Mouse (Mus musculus): ENCODE data around the gene Cacna1d. TPM values are rescaled to one million over a fixed set of nuclear protein-coding genes. Genes with fewer than 3 reads are reported as not detected.

Cacna1d gene
- polyA plus RNA-seq, 1 experiment from 2014 or later: 1.2 TPM

DNA sequence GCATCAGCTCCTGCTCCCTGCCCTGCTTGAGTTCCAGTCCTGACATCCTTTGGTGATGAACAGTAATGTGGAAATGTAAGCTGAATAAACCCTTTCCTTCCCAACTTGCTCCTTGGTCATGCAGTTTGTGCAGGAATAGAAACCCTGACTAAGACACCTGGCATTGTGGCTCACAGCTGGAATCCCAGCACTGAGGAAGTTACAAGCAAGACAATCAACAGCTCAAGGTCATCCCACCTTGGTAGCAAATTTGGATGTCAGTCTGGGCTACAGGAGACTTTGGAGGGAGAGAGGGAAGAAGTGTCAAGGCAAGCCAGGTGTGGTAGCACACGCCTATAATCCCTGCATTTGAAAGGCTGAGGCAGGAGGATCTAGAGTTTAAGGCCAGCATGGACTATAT is 159.4 kb downstream of the Cacna1d start:
- no peak for DNase-seq (ENCODE audit: low spot score)

DNA sequence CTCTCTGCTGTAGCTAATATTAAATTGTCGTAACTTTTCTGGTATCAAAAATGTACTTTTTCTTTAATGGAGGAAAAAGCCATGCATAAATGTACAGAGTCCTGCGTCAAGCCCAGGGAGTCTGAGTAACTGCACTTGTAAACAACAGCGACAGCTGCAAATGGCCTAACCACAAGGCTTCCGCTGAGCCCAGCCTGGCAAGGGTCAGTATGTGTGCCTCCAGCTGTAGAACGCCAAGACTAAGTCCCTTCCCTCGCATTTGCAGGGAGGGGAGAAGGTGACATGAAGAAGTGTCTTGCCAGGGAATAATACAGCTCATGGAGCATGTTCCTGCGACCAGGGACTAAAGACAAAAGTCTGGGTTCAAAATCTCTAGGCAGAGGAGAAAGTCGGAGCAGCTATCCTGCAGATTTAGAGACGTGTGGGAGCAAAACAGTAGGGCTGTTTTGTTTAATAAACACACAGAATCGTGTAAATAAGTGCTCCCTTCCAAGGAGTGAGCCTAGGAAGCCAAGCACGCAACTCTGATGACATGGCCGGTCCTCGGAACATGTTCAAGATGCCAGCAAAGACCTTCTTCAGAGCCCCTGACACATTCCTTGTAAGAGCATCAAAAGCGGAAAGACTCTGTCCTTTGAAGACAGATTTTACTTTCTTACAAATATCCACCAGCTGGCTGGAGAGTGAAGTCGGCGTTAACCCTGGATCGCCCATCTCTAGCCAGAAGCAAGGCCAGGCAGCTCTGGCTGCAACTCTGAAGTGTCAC is 160.7 kb downstream of the Cacna1d start:
- Histone ChIP-seq H3K4me3 (no peak overlapping the region), H3K36me3 (no peaks in the 10 kb centered on the region), H3K4me1 (replicated peaks) (peaks cover 21% of the 10 kb centered on the region), H3K27me3 (ENCODE audit: insufficient read depth, poor library complexity, severe bottlenecking) (no peaks in the 10 kb centered on the region), H3K27ac (no peak overlapping the region), H3K9me3 (no peaks in the 10 kb centered on the region)
- DNase-seq (ENCODE audit: low spot score): no peak
- WGBS: 87% methylated on average over 17 of the region's 17 CpGs

More for the DNA sequence above, 159.4 kb downstream of the Cacna1d start:
- H3K36me3 ChIP-seq: no peaks in the 10 kb centered on the region
- no peaks in the 10 kb centered on the region for H3K27me3 ChIP-seq (ENCODE audit: insufficient read depth, poor library complexity, severe bottlenecking)
- H3K9me3 ChIP-seq: no peaks in the 10 kb centered on the region
- H3K4me1 ChIP-seq (replicated peaks): peaks cover 10% of the 10 kb centered on the region
- 88% methylated on average over 1 of the region's 1 CpGs for WGBS
- no peak overlapping the region for H3K27ac ChIP-seq
- H3K4me3 ChIP-seq: no peak overlapping the region

DNA sequence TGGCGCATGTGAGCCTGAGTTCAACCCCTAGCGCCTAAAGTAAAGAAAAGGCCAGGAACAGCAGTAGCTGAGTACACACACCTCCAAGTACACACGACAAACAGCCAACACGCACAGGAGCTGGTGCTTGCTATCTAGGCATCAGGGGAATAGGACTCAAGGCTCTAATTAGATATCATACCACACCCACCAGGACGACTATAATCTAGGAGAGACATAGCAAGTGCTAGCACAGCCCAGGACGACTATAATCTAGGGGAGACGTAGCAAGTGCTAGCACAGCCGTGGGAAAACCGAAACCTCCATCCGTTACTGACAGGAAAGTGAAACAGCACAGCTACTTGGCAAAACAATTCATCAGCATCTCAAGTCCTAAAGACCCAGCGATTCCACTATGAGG is 162.1 kb downstream of the Cacna1d start:
- Histone ChIP-seq H3K36me3 (no peaks in the 10 kb centered on the region), H3K4me1 (replicated peaks) (peaks cover 21% of the 10 kb centered on the region), H3K27me3 (ENCODE audit: insufficient read depth, poor library complexity, severe bottlenecking) (no peaks in the 10 kb centered on the region), H3K9me3 (no peaks in the 10 kb centered on the region), H3K4me3 (no peak overlapping the region), H3K27ac (no peak overlapping the region)
- WGBS: 84% methylated on average over 11 of the region's 11 CpGs
- DNase-seq (ENCODE audit: low spot score): no peak

DNA sequence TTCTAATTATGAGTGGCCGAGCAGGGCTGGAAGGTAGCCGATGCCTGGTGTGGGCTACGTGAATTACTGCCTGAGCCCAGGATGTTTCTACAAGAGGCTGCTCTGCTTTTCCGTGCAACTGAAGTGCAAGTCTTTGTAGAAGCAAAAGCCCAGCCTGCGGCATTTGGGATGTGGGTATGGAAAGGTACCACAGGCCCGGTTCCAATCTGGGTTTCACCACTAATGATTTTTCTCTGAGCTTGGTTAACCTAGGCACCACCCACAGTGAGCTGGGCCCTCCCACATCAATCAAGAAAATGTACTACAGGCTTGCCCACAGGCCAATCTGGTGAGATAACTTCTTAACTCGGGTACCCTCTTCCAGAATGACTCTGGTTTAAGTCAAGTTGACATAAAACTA is 163.8 kb downstream of the Cacna1d start:
- H3K27me3 ChIP-seq (ENCODE audit: insufficient read depth, poor library complexity, severe bottlenecking): no peaks in the 10 kb centered on the region
- peak overlapping the region; percentile 5; the same call in 1 of the 2 replicates for H3K27ac ChIP-seq
- DNase-seq (ENCODE audit: low spot score): no peak
- H3K9me3 ChIP-seq: no peaks in the 10 kb centered on the region
- 51% methylated on average over 7 of the region's 7 CpGs for WGBS
- H3K36me3 ChIP-seq: no peaks in the 10 kb centered on the region
- peaks cover 21% of the 10 kb centered on the region for H3K4me1 ChIP-seq (replicated peaks)
- no peak overlapping the region for H3K4me3 ChIP-seq

DNA sequence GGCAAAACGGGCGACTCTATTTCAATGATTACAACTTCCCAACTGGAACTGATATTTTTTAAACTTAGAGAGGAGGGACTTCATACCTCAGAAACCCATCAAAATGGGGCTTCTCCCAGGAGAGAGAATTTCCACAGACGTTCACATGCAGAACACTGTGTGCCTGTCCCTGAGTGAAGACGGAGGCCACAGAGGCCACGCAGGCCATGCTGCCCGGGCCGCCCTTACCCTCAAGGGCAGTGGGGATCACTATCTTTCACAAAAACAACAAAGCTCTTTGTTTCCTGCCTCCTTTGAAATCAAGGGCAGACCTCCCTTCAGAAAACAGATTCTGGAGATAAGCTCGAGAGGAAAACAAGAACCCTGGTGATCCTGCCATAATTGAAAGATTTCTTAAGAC is 164.2 kb downstream of the Cacna1d start:
- Histone ChIP-seq H3K27ac (0 out of 2 replicates have a peak overlapping the region, but pooled peaks have one; percentile 9), H3K27me3 (ENCODE audit: insufficient read depth, poor library complexity, severe bottlenecking) (no peaks in the 10 kb centered on the region), H3K4me1 (replicated peaks) (peaks cover 21% of the 10 kb centered on the region), H3K36me3 (no peaks in the 10 kb centered on the region), H3K4me3 (no peak overlapping the region), H3K9me3 (no peaks in the 10 kb centered on the region)
- WGBS: 32% methylated on average over 8 of the region's 8 CpGs
- DNase-seq (ENCODE audit: low spot score): peak; percentile 13

DNA sequence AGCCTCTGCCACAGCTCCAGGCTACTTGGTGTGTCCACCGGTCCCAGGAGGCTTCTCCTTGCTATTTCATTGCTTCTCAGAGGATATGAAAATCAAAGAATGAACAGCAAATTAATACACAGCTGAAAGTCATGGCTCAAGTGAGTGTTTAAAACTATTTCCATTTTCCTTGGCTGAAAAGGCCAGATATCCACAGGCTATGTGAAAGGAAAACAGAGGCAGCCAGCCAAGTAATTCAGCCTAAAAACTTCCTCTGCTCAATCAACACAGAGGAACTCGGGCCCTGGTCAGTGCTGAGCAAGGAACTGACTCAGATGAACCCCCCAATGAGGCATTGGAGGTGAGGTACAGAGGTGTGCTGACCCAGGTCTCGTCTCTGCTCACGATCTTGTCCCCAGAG is 165.0 kb downstream of the Cacna1d start:
- H3K27ac ChIP-seq: peak overlapping the region; percentile 4; the same call in 1 of the 2 replicates
- no peaks in the 10 kb centered on the region for H3K9me3 ChIP-seq
- no peak overlapping the region for H3K4me3 ChIP-seq
- WGBS: 71% methylated on average over 4 of the region's 4 CpGs
- DNase-seq (ENCODE audit: low spot score): no peak
- no peaks in the 10 kb centered on the region for H3K27me3 ChIP-seq (ENCODE audit: insufficient read depth, poor library complexity, severe bottlenecking)
- H3K4me1 ChIP-seq (replicated peaks): peaks cover 21% of the 10 kb centered on the region
- H3K36me3 ChIP-seq: no peaks in the 10 kb centered on the region

DNA sequence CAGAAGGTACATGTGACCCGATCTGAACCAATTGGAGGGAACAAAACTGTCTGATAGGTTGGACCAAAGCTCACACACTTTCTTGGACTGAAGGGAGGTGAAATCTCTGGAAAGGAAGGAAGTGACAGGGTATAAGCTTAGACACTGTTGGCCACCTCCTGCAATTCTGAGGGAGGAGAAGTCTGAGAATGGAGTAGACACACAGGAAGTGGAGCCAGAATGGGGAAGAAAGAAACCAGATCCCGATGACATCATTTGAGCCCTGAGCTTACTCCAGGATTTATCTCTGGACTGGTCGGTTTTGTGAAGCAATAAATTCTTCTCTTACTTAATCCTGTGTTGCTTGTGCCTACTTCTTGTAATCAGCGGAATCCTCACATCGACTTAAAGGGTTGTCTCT is 166.3 kb downstream of the Cacna1d start:
- Histone ChIP-seq H3K4me3 (no peak overlapping the region), H3K9me3 (no peaks in the 10 kb centered on the region), H3K4me1 (replicated peaks) (peaks cover 21% of the 10 kb centered on the region), H3K27ac (no peak overlapping the region), H3K27me3 (ENCODE audit: insufficient read depth, poor library complexity, severe bottlenecking) (no peaks in the 10 kb centered on the region), H3K36me3 (no peaks in the 10 kb centered on the region)
- WGBS: 92% methylated on average over 5 of the region's 5 CpGs
- no peak for DNase-seq (ENCODE audit: low spot score)

DNA sequence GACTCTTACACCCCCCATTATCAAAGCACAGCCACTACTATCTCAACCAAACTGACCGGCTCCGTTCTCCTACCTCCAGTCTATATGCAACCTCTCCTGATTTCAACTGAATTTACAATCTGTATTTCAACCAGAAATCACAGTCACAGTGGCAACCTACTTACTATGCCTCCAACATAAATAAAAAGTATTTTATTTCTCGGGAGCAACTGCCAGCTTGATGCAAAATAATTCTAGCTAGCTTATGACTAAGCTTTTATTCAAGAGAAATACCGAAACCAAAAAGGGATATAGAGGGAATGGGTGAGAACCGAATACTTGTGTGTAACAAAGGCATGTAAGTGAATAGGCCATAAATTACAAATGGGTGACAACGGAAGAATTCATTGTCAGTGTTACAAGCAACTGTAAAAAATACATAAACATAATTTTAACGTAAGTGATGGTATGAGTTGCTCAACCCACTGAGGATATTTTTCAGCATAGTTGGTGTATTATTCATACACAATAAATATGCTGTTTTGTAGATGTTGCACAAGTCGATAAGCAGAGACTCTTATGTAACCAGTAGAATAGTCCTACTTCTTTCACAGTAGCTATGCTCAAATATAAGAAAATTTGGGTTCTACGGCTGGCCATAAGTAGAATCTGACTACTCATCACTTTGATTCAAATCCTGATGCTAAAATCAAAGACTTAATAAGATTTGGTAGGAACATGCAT is 172.4 kb downstream of the Cacna1d start:
- no peaks in the 10 kb centered on the region; the same call in 1 of the 2 replicates for H3K4me1 ChIP-seq (replicated peaks)
- no peaks in the 10 kb centered on the region for H3K27me3 ChIP-seq (ENCODE audit: insufficient read depth, poor library complexity, severe bottlenecking)
- DNase-seq (ENCODE audit: low spot score): no peak
- 93% methylated on average over 9 of the region's 9 CpGs for WGBS
- no peak overlapping the region for H3K4me3 ChIP-seq
- no peaks in the 10 kb centered on the region for H3K36me3 ChIP-seq
- H3K9me3 ChIP-seq: no peaks in the 10 kb centered on the region
- no peak overlapping the region for H3K27ac ChIP-seq

DNA sequence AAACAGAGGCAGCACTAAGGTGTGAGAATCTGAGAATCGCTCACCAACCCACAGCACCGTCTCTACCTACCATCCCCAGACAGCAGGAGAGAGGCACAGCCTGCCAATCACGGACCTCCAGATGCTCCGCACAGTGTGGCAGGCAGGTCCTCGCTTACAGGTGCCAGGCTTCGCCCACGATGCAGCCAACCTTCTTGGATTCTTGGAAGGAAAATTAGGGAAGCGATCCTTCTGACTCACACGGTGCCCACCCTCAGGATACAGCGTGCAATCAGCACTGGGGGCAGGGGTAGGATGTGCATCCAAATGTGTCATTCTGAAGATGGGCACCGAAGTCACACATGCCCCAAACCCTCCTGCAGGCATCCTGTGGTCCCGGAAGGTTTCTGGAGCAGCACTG is 173.0 kb downstream of the Cacna1d start:
- Histone ChIP-seq H3K4me1 (replicated peaks) (no peaks in the 10 kb centered on the region; the same call in 1 of the 2 replicates), H3K27me3 (ENCODE audit: insufficient read depth, poor library complexity, severe bottlenecking) (no peaks in the 10 kb centered on the region)
- WGBS: 92% methylated on average over 12 of the region's 12 CpGs

DNA sequence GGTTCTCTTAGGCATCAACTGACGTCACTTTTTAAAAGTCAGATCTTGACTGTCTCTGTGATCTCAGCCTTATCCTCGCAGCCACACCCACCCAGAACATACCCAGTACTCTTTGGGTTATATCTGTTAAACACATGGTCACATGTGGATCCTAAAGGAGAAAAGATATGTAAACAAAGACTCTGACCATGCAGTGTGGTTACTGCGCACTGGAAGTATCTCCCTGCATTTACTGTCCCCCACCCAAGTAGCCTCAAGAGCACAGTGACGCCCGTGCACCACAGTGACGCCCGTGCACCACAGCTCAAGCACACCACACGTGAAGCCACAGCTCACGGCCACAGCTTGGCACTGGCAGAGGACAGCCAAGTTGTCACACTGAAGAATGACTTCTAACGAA is 173.6 kb downstream of the Cacna1d start:
- Histone ChIP-seq H3K4me1 (replicated peaks) (no peaks in the 10 kb centered on the region; the same call in 1 of the 2 replicates), H3K27me3 (ENCODE audit: insufficient read depth, poor library complexity, severe bottlenecking) (no peaks in the 10 kb centered on the region), H3K36me3 (no peaks in the 10 kb centered on the region), H3K9me3 (no peaks in the 10 kb centered on the region), H3K27ac (no peak overlapping the region), H3K4me3 (no peak overlapping the region)
- WGBS: 91% methylated on average over 10 of the region's 10 CpGs
- no peak for DNase-seq (ENCODE audit: low spot score)

More for the DNA sequence above, 173.0 kb downstream of the Cacna1d start:
- Histone ChIP-seq H3K27ac (no peak overlapping the region), H3K4me3 (no peak overlapping the region), H3K36me3 (no peaks in the 10 kb centered on the region), H3K9me3 (no peaks in the 10 kb centered on the region)
- no peak for DNase-seq (ENCODE audit: low spot score)

DNA sequence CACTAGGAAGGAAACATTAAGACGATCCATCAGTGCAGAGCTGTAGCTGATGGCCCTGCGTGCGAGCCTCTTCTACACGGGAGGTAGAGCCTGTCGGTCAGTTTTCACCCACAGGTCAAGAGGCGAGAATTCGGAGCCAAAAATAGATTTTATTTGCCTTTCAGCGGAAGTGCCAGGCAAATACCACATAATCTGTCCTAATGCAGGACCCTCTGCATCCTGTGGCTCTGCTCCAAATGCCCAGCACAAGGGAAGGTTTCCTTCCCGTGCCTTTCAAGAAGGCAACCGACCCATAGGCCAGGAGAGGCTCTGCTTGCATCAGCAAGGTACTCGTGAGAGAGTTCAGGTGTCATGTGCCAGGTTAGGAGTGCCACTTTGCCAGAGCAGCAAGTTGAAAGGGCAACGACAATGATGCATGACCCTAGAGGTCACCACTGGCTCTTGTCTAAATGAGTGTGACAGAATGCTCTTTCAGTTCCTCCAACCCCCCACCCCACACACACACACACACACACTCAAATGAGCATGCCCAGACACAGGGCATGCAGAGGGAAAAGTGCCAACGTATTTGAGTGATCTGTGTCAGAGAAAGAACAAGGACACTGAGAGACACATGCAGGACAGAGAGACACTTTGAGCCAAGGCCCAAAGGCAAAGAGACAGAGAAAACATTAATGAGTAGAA is 179.9 kb downstream of the Cacna1d start:
- H3K4me3 ChIP-seq: no peak overlapping the region
- 67% methylated on average over 13 of the region's 13 CpGs for WGBS
- H3K27me3 ChIP-seq (ENCODE audit: insufficient read depth, poor library complexity, severe bottlenecking): no peaks in the 10 kb centered on the region
- DNase-seq (ENCODE audit: low spot score): no peak
- H3K27ac ChIP-seq: no peak overlapping the region
- no peaks in the 10 kb centered on the region for H3K9me3 ChIP-seq
- no peaks in the 10 kb centered on the region for H3K36me3 ChIP-seq
- peaks cover 14% of the 10 kb centered on the region for H3K4me1 ChIP-seq (replicated peaks)

DNA sequence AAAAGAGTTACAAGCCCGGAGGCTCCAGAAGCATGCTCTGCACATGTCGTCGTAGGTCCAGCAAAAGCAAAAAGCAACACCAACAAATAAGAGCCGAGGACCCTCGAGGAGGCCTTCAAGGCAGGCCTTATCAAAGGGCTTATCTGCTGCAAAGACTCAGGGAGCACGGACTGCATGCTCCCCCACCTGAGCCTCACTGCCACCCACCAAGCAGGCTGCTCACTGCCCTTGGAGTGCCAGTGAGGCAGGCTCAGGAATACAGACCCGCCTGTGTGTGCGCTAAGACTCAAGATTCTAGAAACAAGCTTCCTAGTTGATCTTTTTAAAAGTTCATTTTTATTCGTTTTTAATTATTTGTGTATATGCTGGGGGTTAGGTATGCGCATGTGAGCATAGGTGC is 181.0 kb downstream of the Cacna1d start:
- Histone ChIP-seq H3K4me1 (replicated peaks) (peaks cover 14% of the 10 kb centered on the region), H3K9me3 (no peaks in the 10 kb centered on the region), H3K4me3 (no peak overlapping the region), H3K27me3 (ENCODE audit: insufficient read depth, poor library complexity, severe bottlenecking) (no peaks in the 10 kb centered on the region), H3K36me3 (no peaks in the 10 kb centered on the region), H3K27ac (no peak overlapping the region)
- DNase-seq (ENCODE audit: low spot score): no peak
- WGBS: 89% methylated on average over 10 of the region's 10 CpGs

DNA sequence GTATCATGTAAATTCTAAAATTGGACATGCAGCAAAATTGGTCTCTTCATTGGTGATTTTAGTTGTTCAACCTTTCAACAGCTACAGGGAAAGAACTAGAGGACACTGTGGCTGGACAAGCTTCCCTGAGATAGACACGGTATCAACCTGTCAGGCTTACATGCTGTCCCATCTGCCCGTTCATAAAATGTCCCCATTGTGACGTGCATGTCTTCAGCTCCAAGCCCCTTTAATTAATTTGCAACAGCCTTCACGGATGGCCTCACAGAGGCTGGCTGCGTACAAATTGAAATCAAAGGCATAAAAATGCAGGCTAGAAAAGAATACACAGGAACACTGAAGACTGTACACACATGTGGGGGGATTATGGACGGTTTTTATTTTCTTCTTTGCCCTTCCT is 185.0 kb downstream of the Cacna1d start:
- Histone ChIP-seq H3K36me3 (no peaks in the 10 kb centered on the region), H3K27ac (no peak overlapping the region), H3K4me1 (replicated peaks) (peaks cover 5% of the 10 kb centered on the region), H3K9me3 (0 out of 2 replicates have a peak, but pooled peaks cover 3% of the 10 kb centered on the region), H3K4me3 (no peak overlapping the region), H3K27me3 (ENCODE audit: insufficient read depth, poor library complexity, severe bottlenecking) (no peaks in the 10 kb centered on the region)
- WGBS: 55% methylated on average over 6 of the region's 6 CpGs
- no peak for DNase-seq (ENCODE audit: low spot score)
